Mouse (Mus musculus): ENCODE measurements around the gene Acvr1b. TPM values are rescaled to one million over a fixed set of nuclear protein-coding genes. Genes with fewer than 3 reads are reported as not detected.

Acvr1b gene
- polyA plus RNA-seq, 1 experiment from 2014 or later = 7.1 TPM

DNA sequence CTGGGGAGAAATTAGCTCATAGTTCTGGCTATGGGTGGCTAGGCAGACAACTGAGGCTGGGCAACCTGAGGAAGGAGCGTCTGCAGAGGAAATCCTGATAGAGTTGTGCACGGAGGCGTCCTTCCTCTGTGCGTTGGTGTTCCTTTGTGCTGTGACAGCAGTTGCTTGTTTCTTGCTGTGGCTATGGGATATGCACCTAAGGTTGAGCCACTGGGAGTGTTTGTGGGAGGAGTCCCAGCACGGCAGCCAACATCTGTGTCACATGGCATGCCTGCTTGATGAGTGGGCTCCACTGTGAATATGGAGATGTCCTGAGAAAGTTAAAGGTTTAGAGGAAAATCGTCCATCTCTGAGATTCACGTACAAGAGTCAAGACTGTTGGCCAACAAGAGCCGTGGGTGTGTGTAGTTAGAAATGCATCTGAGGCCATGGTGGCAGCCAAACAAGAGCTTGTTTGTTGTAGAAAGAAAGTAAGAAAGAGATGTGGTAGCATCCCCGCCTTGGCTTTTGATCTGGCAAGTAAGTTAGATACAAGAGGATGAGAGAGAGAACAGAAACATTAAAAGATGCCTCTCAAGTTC lies 76.4 kb downstream of the Acvr1b start:
- H3K4me3 ChIP-seq = no peak overlapping the region
- H3K9ac ChIP-seq = no peak overlapping the region
- no peak for ATAC-seq (ENCODE audit: low FRiP score, low read depth)
- H3K36me3 ChIP-seq = no peaks in the 10 kb centered on the region
- H3K9me3 ChIP-seq = no peaks in the 10 kb centered on the region
- no peaks in the 10 kb centered on the region for H3K27me3 ChIP-seq
- peaks cover 37% of the 10 kb centered on the region for H3K4me1 ChIP-seq
- 85% methylated on average over 9 of the region's 9 CpGs for WGBS
- no peak overlapping the region for H3K4me2 ChIP-seq (replicated peaks)
- no peak overlapping the region for H3K27ac ChIP-seq

DNA sequence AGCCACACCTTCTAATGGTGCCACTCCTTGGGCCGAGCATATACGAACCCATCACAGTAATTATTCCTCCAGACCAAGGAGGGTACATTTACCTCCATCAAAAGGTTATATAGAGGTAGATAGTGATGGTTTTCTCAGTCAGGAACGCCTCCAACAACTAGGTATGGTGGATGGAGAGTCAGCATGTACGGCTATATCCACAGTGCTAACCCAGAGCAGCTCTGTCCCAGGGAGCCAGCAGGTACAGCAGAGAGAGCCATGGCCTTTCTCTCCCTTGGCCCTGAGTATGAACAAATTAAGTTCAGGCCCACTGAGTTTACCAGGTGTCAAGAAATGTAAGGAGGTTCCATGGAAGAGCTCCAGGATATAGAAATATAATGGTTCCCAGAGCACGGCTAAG lies 78.1 kb downstream of the Acvr1b start:
- no peaks in the 10 kb centered on the region for H3K27me3 ChIP-seq
- H3K36me3 ChIP-seq = no peaks in the 10 kb centered on the region
- peaks cover 30% of the 10 kb centered on the region for H3K4me1 ChIP-seq
- WGBS = 77% methylated on average over 5 of the region's 5 CpGs
- no peak for ATAC-seq (ENCODE audit: low FRiP score, low read depth)
- no peak overlapping the region for H3K4me2 ChIP-seq (replicated peaks)
- no peak overlapping the region for H3K4me3 ChIP-seq
- H3K27ac ChIP-seq = no peak overlapping the region
- H3K9ac ChIP-seq = no peak overlapping the region
- no peaks in the 10 kb centered on the region for H3K9me3 ChIP-seq

DNA sequence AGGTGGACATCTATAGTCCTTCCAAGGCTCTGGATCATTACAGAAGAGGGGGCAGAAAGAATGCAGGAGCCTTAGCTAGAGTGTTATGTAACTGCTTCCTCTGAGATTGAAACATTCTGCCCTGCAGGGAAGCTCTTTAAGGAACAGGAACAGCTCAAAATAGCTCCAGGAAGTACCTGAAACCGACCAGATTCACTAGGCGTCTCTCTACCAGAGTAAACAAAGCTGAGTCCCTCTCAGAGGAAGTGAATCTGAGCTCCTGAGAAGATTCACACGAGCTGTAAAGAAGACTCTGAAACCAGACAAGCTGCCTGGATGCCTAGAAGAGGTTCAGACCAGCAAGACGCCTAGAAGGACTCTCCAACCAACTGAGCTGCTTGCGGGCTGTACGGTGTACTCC lies 78.7 kb downstream of the Acvr1b start:
- Histone ChIP-seq H3K36me3 (no peaks in the 10 kb centered on the region), H3K27me3 (no peaks in the 10 kb centered on the region), H3K4me1 (peaks cover 25% of the 10 kb centered on the region), H3K4me3 (no peak overlapping the region), H3K27ac (no peak overlapping the region), H3K9me3 (no peaks in the 10 kb centered on the region), H3K9ac (no peak overlapping the region), H3K4me2 (replicated peaks) (no peak overlapping the region)
- no peak for ATAC-seq (ENCODE audit: low FRiP score, low read depth)
- 88% methylated on average over 6 of the region's 6 CpGs for WGBS

DNA sequence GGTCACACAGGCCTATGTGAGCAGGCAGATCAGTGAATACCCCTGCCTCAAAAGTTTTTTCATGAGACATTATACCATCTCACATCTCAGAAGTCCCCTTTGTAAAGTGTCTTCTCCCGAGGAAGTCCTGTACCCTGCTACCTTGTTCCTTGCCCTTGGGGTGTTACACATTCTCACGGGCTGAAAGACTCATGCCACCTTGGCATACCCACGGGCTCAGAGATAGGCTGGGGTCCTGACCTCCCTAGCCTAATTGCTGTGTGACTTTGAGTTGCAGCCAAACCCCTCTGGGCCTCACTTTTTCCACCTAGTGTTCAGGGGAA lies 79.7 kb downstream of the Acvr1b start:
- H3K4me1 ChIP-seq = peaks cover 16% of the 10 kb centered on the region
- 34% methylated on average over 3 of the region's 3 CpGs for WGBS
- peak overlapping the region; percentile 84 for H3K4me2 ChIP-seq (replicated peaks)
- H3K27ac ChIP-seq = peak overlapping the region; percentile 48; the same call in 1 of the 2 replicates
- ATAC-seq (ENCODE audit: low FRiP score, low read depth) = no peak
- peak overlapping the region; percentile 83 for H3K9ac ChIP-seq
- no peaks in the 10 kb centered on the region for H3K27me3 ChIP-seq
- no peaks in the 10 kb centered on the region for H3K9me3 ChIP-seq
- 0 out of 2 replicates have a peak, but pooled peaks cover 5% of the 10 kb centered on the region for H3K36me3 ChIP-seq
- H3K4me3 ChIP-seq = peak overlapping the region; percentile 65

DNA sequence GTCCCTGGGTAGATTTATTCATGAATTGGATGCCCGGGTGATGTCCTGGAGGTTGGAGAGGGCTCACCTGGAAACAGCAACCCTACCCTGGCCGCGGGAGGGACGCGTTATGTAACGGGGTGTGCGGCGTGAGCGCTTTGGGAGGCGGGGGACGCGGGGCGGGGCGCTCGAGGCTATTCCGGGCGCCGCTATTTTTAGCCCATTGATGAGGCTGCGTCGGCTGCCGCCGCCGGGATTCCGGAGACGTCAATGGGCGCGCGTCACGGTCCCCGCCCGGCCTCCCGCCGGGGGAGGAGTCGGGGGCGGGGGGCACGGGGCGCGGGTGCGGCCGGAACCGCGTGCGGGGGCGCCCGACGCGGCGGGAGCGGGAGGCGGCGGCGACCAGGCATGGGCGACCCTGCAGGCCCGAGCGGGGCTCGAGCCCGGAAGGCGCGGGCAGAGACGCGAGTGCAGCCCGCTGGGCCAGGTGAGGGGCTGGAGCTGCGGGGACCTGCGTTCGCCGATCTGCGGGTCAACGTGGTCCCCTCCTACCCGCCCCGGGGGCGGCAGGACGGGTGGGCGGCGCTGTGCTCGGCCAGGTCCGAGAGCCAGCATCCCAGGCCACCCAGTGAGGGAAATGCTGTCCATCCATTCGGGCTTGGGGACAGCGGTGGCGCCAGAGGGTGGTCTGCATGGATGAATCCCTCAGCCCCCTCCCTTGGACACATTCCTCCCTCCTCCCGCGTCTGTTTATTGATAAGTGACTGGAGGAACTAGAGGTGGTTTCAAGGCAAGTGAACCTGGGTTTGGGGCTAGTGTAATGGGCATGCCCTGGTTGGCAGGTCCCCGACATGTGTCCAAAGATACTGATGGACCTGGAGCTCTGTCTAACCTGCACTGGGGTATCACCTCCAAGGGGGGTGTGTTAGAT lies 80.3 kb downstream of the Acvr1b start, which contains the start of gene Nr4a1:
TSS of gene Nr4a1 (plus strand) at position 384 of the 910 bp plus-strand sequence.
- H3K4me2 ChIP-seq (replicated peaks) = peak within 1 kb of the TSS; percentile 84
- H3K9me3 ChIP-seq = no peaks in the 10 kb centered on the region
- ATAC-seq (ENCODE audit: low FRiP score, low read depth) = peak; percentile 64
- H3K36me3 ChIP-seq = 0 out of 2 replicates have a peak, but pooled peaks cover 6% of the 10 kb centered on the region
- no peaks in the 10 kb centered on the region for H3K27me3 ChIP-seq
- WGBS = under 1% methylated on average over 81 of the region's 82 CpGs
- H3K9ac ChIP-seq = peak within 1 kb of the TSS; percentile 83
- peaks cover 15% of the 10 kb centered on the region for H3K4me1 ChIP-seq
- peak within 1 kb of the TSS; percentile 65 for H3K4me3 ChIP-seq
- peak within 1 kb of the TSS; percentile 48; the same call in 1 of the 2 replicates for H3K27ac ChIP-seq

DNA sequence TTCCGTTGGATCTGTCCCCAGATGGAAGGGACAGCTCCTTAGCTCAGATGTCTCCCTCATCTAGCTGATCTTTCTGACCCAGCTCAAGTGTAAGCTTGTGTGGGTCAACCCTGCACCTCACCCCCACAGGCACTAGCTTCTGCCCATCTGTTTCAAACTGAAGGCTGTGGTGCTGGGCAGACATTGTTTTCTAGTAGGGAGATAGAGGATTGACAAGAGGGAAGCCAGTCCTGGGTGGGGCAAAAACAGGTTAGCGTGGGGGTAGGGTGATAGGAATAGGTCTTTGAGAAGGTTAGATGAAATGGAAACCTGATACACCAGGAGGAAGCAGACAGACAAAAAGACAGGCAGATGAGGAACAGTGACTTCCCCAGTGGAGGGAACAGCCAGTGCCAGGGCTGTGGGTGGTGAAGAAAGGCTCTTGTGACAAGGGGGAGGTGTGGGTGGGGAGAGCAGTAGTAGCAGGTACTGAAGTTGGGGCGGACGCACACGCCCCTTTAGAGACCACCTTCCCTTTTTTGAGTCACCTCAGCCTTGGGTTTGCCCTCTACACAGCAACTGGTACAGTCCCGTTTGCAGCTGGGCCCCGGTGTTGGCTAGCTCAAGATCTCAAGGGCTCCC lies 82.1 kb downstream of the Acvr1b start:
- Histone ChIP-seq H3K4me2 (replicated peaks) (no peak overlapping the region), H3K4me1 (peaks cover 27% of the 10 kb centered on the region), H3K9ac (no peak overlapping the region), H3K9me3 (no peaks in the 10 kb centered on the region), H3K4me3 (no peak overlapping the region), H3K27me3 (no peaks in the 10 kb centered on the region), H3K36me3 (0 out of 2 replicates have a peak, but pooled peaks cover 6% of the 10 kb centered on the region), H3K27ac (no peak overlapping the region)
- ATAC-seq (ENCODE audit: low FRiP score, low read depth) = no peak
- 88% methylated on average over 7 of the region's 7 CpGs for WGBS

DNA sequence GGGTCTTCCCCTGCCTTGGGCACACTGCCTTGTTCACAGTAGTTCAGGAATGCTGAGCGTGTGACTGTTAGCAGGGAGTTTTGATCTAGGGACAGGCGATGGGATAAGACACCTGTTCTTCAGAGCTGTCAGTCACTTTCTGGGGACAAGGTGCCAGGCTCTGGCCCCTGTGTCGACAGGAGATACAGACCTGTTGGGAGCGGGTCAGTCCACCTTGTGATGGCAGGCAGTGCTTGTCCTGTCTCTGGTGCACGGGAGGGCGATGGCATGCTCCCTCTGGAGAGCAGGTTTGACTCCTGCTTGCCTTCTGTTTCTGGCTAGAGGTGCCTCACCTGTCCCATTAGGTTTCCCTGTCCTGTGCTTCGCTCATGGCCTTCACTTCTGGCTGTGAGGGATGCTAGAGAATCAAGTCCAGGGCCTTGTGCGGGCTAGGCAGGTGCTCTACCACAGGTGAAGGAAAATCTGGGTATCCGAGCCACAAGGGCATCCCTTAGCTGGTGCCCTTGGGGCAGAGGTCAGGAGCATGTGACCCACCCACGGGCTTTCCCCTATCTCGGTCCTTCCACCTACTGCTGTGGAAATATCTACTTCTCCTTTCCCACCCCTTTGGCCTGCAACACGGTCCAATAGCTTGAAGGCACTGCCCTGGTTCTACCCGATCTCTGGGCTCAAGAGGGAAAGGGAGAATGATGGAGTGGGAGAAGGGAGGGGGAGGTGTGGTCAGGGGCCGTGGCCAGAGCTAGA lies 82.8 kb downstream of the Acvr1b start:
- no peak for ATAC-seq (ENCODE audit: low FRiP score, low read depth)
- Histone ChIP-seq H3K4me2 (replicated peaks) (no peak overlapping the region), H3K27me3 (no peaks in the 10 kb centered on the region), H3K9me3 (no peaks in the 10 kb centered on the region), H3K36me3 (0 out of 2 replicates have a peak, but pooled peaks cover 6% of the 10 kb centered on the region), H3K4me3 (no peak overlapping the region), H3K27ac (no peak overlapping the region), H3K4me1 (peaks cover 34% of the 10 kb centered on the region), H3K9ac (no peak overlapping the region)
- 74% methylated on average over 14 of the region's 14 CpGs for WGBS

DNA sequence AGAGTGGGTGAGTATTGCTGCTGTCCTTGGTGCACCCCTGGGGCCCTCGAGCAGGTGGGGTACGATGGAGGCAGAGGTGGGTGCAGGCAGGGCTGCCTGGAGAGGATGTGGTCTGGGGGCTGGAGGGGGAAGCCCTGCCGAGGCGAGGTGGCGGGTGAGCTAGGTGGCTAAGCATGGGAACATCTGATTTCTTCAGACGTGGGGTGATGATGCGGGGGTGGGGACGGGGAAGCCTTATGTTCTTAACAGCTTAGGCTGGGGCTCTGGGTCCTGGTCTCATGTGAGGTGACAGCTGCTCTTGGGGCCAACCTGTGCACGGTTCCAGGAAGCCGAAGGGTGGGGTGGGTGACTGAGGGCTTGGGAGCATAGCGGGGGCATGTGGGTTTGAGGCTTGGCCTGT lies 84.6 kb downstream of the Acvr1b start:
- Histone ChIP-seq H3K4me2 (replicated peaks) (no peak overlapping the region), H3K27ac (no peak overlapping the region), H3K9ac (no peak overlapping the region), H3K4me1 (peaks cover 43% of the 10 kb centered on the region), H3K36me3 (0 out of 2 replicates have a peak, but pooled peaks cover 6% of the 10 kb centered on the region), H3K9me3 (no peaks in the 10 kb centered on the region), H3K4me3 (no peak overlapping the region), H3K27me3 (no peaks in the 10 kb centered on the region)
- no peak for ATAC-seq (ENCODE audit: low FRiP score, low read depth)
- 84% methylated on average over 11 of the region's 11 CpGs for WGBS

DNA sequence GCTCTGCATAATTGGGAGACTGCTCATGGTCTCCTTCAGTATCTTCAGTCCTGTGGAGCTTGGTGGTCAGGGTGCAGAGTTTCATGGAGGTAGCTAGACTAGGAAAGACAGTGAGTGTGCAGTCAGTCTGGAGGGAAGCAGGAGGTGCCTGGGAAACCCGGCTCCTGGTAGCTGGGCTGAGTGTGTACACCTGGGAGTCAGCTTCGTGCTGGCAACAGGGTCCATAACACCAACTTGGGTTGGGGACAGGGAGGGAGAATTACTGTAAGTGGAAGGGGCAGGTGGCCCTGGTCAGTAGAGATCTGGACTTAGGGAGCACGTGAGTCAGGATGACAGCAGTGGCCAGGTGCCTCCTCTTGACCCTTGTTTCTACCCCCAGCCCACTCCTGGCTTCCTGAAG lies 86.1 kb downstream of the Acvr1b start:
- no peaks in the 10 kb centered on the region for H3K27me3 ChIP-seq
- no peak overlapping the region for H3K27ac ChIP-seq
- no peak overlapping the region for H3K4me3 ChIP-seq
- no peak overlapping the region for H3K4me2 ChIP-seq (replicated peaks)
- 83% methylated on average over 3 of the region's 3 CpGs for WGBS
- H3K9me3 ChIP-seq = no peaks in the 10 kb centered on the region
- H3K9ac ChIP-seq = no peak overlapping the region
- ATAC-seq (ENCODE audit: low FRiP score, low read depth) = no peak
- peaks cover 31% of the 10 kb centered on the region for H3K4me1 ChIP-seq
- 0 out of 2 replicates have a peak, but pooled peaks cover 6% of the 10 kb centered on the region for H3K36me3 ChIP-seq

DNA sequence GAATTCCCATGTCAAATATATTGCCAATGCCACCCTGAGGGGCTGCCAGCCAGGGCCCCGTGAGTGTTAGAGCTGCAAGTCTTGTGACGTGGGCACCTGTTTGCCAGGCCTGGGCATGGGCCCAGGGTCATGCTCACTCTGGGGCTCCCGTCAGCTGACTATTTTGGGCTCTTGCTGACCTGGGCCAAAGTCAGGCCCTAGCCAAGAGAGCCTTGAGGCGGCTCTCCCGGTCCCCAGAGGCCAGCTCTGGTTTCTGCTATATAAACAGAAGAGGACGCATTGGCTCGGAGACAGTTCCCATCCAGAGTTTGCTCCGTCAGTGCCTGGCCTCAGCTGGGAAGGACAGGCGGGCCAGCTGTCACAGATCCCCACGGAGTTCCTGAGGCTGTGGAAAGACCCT lies 86.5 kb downstream of the Acvr1b start:
- Histone ChIP-seq H3K4me3 (no peak overlapping the region), H3K27me3 (0 out of 2 replicates have a peak, but pooled peaks cover under 1% of the 10 kb centered on the region), H3K9me3 (no peaks in the 10 kb centered on the region), H3K4me1 (peaks cover 32% of the 10 kb centered on the region), H3K9ac (no peak overlapping the region), H3K4me2 (replicated peaks) (peak overlapping the region; percentile 7; the same call in 1 of the 2 replicates), H3K36me3 (0 out of 2 replicates have a peak, but pooled peaks cover 6% of the 10 kb centered on the region), H3K27ac (peak overlapping the region; percentile 93)
- ATAC-seq (ENCODE audit: low FRiP score, low read depth) = no peak
- 56% methylated on average over 10 of the region's 10 CpGs for WGBS

DNA sequence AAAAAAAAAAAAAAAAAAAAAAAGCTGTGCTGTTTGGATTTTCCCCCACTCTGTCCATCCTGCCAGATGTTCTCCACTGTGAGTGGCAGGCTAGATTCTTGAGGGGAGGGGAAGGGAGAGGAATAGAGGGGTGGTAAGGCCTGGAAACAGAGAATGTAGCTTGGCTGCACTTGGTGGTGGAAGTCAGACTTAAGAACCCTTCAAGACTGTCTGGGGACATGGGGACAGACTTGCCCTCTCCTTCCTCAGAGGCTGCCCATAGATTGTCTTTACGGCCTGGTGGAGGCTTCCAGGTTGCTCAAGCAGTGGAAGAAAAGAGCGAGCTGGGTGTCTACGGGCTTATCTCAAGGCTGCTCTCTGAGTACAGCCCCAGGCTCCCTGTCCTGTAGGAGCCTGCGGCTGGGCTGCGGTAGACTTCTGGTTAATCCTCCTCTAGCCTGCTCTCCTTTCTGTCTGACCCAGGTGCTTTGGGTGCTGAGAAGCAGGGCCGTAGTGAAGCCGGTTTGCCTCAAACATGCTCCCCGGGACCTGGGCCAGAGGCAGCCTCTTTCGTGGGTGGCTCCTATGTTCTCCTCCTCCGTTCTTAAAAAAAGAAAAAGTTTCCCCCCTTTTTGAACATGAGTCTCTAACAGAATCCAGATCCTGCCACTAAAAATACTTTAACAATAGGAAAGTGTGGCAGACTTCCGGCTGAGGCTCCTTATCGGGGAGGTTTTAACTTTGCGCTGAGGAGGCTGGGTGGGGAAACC lies 87.2 kb downstream of the Acvr1b start:
- H3K4me3 ChIP-seq = no peak overlapping the region
- no peaks in the 10 kb centered on the region for H3K9me3 ChIP-seq
- H3K9ac ChIP-seq = peak overlapping the region; percentile 57
- 41% methylated on average over 13 of the region's 13 CpGs for WGBS
- peak overlapping the region; percentile 93 for H3K27ac ChIP-seq
- H3K4me2 ChIP-seq (replicated peaks) = peak overlapping the region; percentile 42
- peak; percentile 29; the same call in 1 of the 2 replicates for ATAC-seq (ENCODE audit: low FRiP score, low read depth)
- 0 out of 2 replicates have a peak, but pooled peaks cover 6% of the 10 kb centered on the region for H3K36me3 ChIP-seq
- peaks cover 39% of the 10 kb centered on the region for H3K4me1 ChIP-seq
- peaks cover 3% of the 10 kb centered on the region; the same call in 1 of the 2 replicates for H3K27me3 ChIP-seq

All from limb, embryonic 13.5 days (tissue).